Mouse (Mus musculus): ENCODE measurements at regions not wholly inside any gene's neighbourhood (a gene's known extent, or its start where the extent isn't known, plus 50 kb on each side); places are given as distances from the start of the nearest gene placed in this dataset.

GRCm38 (mm10) chr9:43982359-43982889 is 60.8 kb upstream of the Thy1 start:
- no peak for DNase-seq

- no peak for DNase-seq
Observed at GRCm38 (mm10) chr9:43983220-43983619, 60.0 kb upstream of the Thy1 start.

GRCm38 (mm10) chr9:43984181-43985062 is 58.8 kb upstream of the Thy1 start:
- DNase-seq: peak; percentile 89 to 97

GRCm38 (mm10) chr9:43987957-43988356 is 55.2 kb upstream of the Thy1 start:
- DNase-seq: no peak

DNA sequence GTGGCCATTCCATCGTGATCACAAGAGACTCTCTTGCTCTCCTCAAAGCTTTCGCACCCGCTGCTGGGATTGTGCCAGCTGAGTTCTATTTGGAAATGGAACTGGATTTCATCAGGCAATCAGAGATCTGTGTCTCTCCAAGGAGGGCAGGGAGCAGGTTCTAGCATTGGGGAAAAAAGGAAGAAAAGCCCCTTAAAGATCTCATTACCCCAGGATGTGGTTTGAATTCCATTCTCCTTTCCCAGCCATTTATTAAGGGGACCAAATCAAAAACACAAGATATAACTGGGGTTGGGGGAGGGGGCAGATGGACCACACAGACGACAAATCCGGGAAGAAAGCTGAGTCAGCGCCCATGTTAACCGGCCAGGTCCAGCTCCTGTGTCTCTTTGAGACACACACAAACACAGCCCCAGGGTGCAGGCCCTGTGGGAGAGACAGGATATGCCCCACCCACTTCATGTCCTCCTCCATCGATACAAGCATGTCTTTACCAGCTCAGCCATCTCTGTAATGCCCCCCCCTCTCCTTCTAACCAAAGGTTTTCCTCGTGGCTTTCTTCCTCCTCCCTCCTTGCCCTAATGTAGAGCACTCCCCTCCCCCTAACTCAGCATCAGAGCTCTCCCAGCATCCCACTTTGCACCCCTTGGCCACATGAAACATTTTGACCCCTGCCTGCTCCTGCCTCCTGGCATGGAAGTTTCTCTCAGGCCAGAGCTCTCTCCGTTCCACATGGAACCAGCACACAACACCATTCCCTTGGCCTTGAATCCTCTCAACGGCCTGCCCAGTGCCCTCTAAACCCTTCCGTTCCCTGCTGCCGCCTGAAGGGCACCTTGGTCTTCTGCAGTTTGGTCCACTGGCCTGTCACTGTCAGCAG is 54.0 kb upstream of the Thy1 start:
- DNase-seq: no peak

DNA sequence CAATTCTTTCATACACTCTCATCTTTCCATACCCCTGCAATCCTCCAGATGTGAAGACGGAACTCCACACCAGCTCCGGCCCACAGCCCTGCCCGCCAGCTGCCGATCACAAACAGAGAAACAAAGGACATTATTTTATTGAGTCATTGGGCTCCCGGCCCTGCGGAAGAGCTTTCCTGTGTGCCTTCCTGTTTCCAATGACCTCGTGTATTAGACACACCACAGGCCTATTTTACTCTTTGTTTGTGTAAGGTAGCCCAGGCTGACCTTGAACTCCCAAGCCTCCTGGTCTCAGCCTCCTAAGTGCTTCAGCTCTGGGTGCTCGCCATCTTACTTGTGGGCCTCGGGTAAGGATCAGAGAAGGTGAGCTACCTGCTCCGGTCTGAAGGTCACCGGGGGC is 53.1 kb upstream of the Thy1 start:
- no peak for DNase-seq

GRCm38 (mm10) chr9:43993221-43993976 is 49.8 kb upstream of the Thy1 start:
- DNase-seq: no peak
